Mouse (Mus musculus): ENCODE results near the gene Tmem240. TPM values are rescaled to one million over a fixed set of nuclear protein-coding genes. Genes with fewer than 3 reads are reported as not detected.

Tmem240 gene
- total RNA-seq, 1 experiment from 2014 or later: not detected

DNA sequence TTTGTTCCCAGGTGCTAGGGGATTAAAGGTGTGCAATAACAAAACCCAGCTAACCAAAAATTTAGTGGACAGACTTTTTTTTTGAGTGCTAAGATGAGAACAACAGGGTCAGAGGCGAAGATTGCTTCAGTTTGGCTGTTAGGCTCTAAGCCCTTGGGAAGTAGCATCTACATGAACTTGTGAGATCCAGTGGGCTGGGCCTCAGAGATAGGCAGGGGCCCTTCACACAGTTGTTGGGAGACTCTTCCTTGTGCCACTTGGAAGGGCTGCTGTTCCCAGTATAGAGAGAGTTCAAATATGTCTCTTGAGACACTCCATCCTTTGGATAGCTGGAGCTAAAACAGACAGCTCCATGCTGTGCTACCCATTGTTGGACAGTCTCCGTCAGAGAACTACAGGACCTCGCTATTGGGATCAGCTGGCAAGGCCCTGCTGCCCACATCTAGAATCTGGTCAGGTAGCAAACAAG lies 55.5 kb downstream of the Tmem240 start, which contains the start of gene Ankrd65:
Gene Ankrd65, plus strand, starts transcription at position 419 of the 469 bp plus-strand sequence.
- ATAC-seq (replicated peaks; ENCODE audit: low read depth, poor library complexity, severe bottlenecking): no peak

Other genes starting within 250 kb of the Tmem240 start
- gene Gnb1, start 243.4 kb upstream of the Tmem240 start, total RNA-seq (2017): 174 and 208 TPM in 2 replicates
- gene Nadk, start 172.4 kb upstream of the Tmem240 start, total RNA-seq (2017): 50.8 and 57.0 TPM in 2 replicates
- 14.2 and 15.8 TPM in 2 replicates for gene Slc35e2, start 133.4 kb upstream of the Tmem240 start, total RNA-seq (2017)
- 50.8 and 66.1 TPM in 2 replicates for gene Cdk11b, start 109.9 kb upstream of the Tmem240 start, total RNA-seq (2017)
- not detected in 2 replicates for gene Gm10563, start 89.4 kb upstream of the Tmem240 start, total RNA-seq (2017)
- 0.91 TPM in 1 of 2 replicates, not detected in the other for gene Mmp23, start 81.4 kb upstream of the Tmem240 start, total RNA-seq (2017)
- 18.9 and 21.1 TPM in 2 replicates for gene Mib2, start 65.6 kb upstream of the Tmem240 start, total RNA-seq (2017)
- 2.9 and 3.2 TPM in 2 replicates for gene Fndc10, start 40.5 kb upstream of the Tmem240 start, total RNA-seq (2017)
- 73.2 and 108 TPM in 2 replicates for gene Ssu72, start 30.0 kb upstream of the Tmem240 start, total RNA-seq (2017)
- 77.0 and 120 TPM in 2 replicates for gene Atad3a, start 26.3 kb downstream of the Tmem240 start, total RNA-seq (2017)
- gene Vwa1, start 39.9 kb downstream of the Tmem240 start, total RNA-seq (2017): 0.27 and 0.29 TPM in 2 replicates
- not detected in 2 replicates for gene Tmem88b, start 51.1 kb downstream of the Tmem240 start, total RNA-seq (2017)
- gene Ankrd65, start 55.6 kb downstream of the Tmem240 start, total RNA-seq (2017): not detected in 2 replicates
- gene Mrpl20, start 68.1 kb downstream of the Tmem240 start, total RNA-seq (2017): 55.4 and 70.3 TPM in 2 replicates
- gene Ccnl2, start 77.7 kb downstream of the Tmem240 start, total RNA-seq (2017): 83.7 and 89.3 TPM in 2 replicates
- gene Aurkaip1, start 96.5 kb downstream of the Tmem240 start, total RNA-seq (2017): 89.9 and 123 TPM in 2 replicates
- not detected in 2 replicates for gene Mxra8, start 104.9 kb downstream of the Tmem240 start, total RNA-seq (2017)
- 9.2 and 11.4 TPM in 2 replicates for gene Dvl1, start 112.6 kb downstream of the Tmem240 start, total RNA-seq (2017)
- 0.09 TPM in 1 of 2 replicates, not detected in the other for gene Tas1r3, start 128.6 kb downstream of the Tmem240 start, total RNA-seq (2017)
- gene Cptp, start 134.6 kb downstream of the Tmem240 start, total RNA-seq (2017): 9.2 and 10.2 TPM in 2 replicates
- 17.5 and 25.1 TPM in 2 replicates for gene Ints11, start 134.7 kb downstream of the Tmem240 start, total RNA-seq (2017)
- gene Pusl1, start 157.0 kb downstream of the Tmem240 start, total RNA-seq (2017): 18.1 and 39.2 TPM in 2 replicates
- gene Acap3, start 157.0 kb downstream of the Tmem240 start, total RNA-seq (2017): 18.0 and 20.1 TPM in 2 replicates
- gene Ube2j2, start 209.0 kb downstream of the Tmem240 start, total RNA-seq (2017): 91.5 and 103 TPM in 2 replicates
- gene C1qtnf12, start 227.5 kb downstream of the Tmem240 start, total RNA-seq (2017): 70.8 and 78.2 TPM in 2 replicates